Mouse (Mus musculus) cortical plate, adult 2 months (tissue): ENCODE data around the gene Scarf1.

Experiments
- CTCF ChIP-seq: fragments of 200-500 bp; IDR thresholded peaks from 2 replicates; pipeline ENCODE4 v1.5.1; 2011; ENCODE audit warnings: mild to moderate bottlenecking, control low read depth, low read length; ENCODE audit not compliant: insufficient read depth; ENCODE audit errors: extremely low read depth
- POLR2A ChIP-seq: fragments of 200-500 bp; IDR thresholded peaks from 2 replicates; pipeline ENCODE4 v1.6.1; 2011; ENCODE audit warnings: mild to moderate bottlenecking, low read length, control low read depth; ENCODE audit not compliant: insufficient read depth; ENCODE audit errors: extremely low read depth

DNA sequence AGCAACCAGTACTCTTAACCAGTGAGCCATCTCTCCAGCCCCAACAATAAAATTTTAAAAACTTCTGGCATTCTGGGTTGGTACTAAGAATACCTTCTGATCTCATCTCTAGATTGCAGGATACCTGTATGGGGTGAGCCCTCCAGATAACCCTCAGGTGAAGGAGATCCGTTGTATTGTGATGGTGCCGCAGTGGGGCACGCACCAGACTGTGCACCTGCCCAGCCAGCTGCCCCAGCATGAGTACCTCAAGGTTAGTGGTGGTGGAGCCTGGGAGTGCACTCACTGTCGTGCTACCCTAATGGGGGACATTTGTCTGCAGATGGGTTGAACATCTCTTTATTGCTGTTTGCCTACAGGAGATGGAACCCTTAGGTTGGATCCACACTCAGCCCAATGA lies 5.2 kb upstream of the Scarf1 start:
- TF ChIP-seq POLR2A (no peak), CTCF (no peak)
